Mouse (Mus musculus) intestine, embryonic 14.5 days (tissue): ENCODE measurements around the gene Slc1a2. TPM values are rescaled to one million over a fixed set of nuclear protein-coding genes. Genes with fewer than 3 reads are reported as not detected.

ENCODE experiments used
- ATAC-seq: fragments of 200-750 bp; cut with Nextera tagmentation; replicated peaks from 2 replicates; pipeline ENCODE4 v1.8.0; 2017; ENCODE audit warnings: low read depth, moderate number of reproducible peaks, moderate TSS enrichment, moderate library complexity; ENCODE audit not compliant: low FRiP score, low TSS enrichment
- DNase-seq: peaks from one replicate; pipeline ENCODE4 v3.0.0-alpha.2; 2018; ENCODE audit warnings: low spot score
- H3K27ac ChIP-seq: fragments of 300-500 bp; sonication (generic); 2 replicates; pipeline ENCODE4 v1.5.1; 2014; ENCODE audit warnings: low read depth, mild to moderate bottlenecking, control low read depth
- H3K27me3 ChIP-seq: fragments of 300-500 bp; sonication (generic); replicated peaks from 2 replicates; pipeline ENCODE4 v1.6.1; 2014; ENCODE audit warnings: low read length, control low read depth; ENCODE audit not compliant: control insufficient read depth, insufficient read depth
- H3K36me3 ChIP-seq: fragments of 300-500 bp; sonication (generic); 2 replicates; pipeline ENCODE4 v1.6.1; 2014; ENCODE audit warnings: low read length, control low read depth; ENCODE audit not compliant: control insufficient read depth, insufficient read depth
- H3K4me1 ChIP-seq: fragments of 300-500 bp; sonication (generic); replicated peaks from 2 replicates; pipeline ENCODE4 v1.6.1; 2014; ENCODE audit warnings: low read length, control low read depth, mixed read lengths; ENCODE audit not compliant: control insufficient read depth, insufficient read depth
- H3K4me2 ChIP-seq: fragments of 300-500 bp; sonication (generic); 2 replicates; pipeline ENCODE4 v1.6.1; 2014; ENCODE audit warnings: low read length
- H3K4me3 ChIP-seq: fragments of 300-500 bp; sonication (generic); 2 replicates; pipeline ENCODE4 v1.5.1; 2014; ENCODE audit warnings: low read depth, low read length, control low read depth, mixed read lengths
- H3K9ac ChIP-seq: fragments of 300-500 bp; sonication (generic); 2 replicates; pipeline ENCODE4 v1.6.1; 2014; ENCODE audit warnings: mild to moderate bottlenecking, low read length
- H3K9me3 ChIP-seq: fragments of 300-500 bp; sonication (generic); 2 replicates; pipeline ENCODE4 v1.6.1; 2016; ENCODE audit warnings: low read length, control low read depth; ENCODE audit not compliant: control insufficient read depth
- WGBS: fragments of 180-500 bp; shearing (Covaris S2); extraction: QIAGEN DNeasy Blood & Tissue Kit; methylation state at CpG from one replicate; pipeline ENCODE4 v1.1.7; 2014; 5-methylcytosine and 5-hydroxymethylcytosine counted together
- polyA plus RNA-seq: library from polyadenylated mRNA; unstranded; fragments of >200 nt; fragmentation: Nextera tagmentation; extraction: Ambion mirVana; gene quantifications from 2 replicates; pipeline ENCODE4 v1.2.1, GENCODE M21; 2014

Slc1a2 gene
- polyA plus RNA-seq, 1 experiment from 2014 or later: 0.78 TPM

DNA sequence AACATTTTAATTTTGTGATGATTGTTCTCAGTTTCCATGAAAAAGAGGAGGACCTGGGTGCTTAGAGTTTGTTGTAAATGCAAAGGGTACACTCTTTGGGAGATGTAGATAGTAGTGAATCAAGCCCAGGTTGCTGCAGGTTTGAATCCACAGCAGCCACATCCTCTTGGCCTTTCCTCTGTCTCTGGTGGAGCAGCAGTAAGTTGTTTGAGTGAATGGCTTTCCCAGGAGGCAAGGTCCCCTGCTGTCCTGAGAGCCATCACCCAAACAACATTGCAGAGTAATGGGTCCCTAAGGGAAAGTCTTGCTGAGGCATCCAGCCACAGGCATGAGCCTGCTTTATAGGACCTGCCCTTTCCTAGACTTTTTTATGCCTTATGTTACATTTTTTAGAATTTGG is 37.1 kb downstream of the Slc1a2 start:
- Histone ChIP-seq H3K4me1 (no peaks in the 10 kb centered on the region), H3K36me3 (no peaks in the 10 kb centered on the region), H3K9me3 (no peaks in the 10 kb centered on the region), H3K4me3 (no peak overlapping the region), H3K4me2 (no peak overlapping the region), H3K27me3 (no peaks in the 10 kb centered on the region), H3K9ac (no peak overlapping the region), H3K27ac (no peak overlapping the region)
- no peak for DNase-seq
- no peak for ATAC-seq

DNA sequence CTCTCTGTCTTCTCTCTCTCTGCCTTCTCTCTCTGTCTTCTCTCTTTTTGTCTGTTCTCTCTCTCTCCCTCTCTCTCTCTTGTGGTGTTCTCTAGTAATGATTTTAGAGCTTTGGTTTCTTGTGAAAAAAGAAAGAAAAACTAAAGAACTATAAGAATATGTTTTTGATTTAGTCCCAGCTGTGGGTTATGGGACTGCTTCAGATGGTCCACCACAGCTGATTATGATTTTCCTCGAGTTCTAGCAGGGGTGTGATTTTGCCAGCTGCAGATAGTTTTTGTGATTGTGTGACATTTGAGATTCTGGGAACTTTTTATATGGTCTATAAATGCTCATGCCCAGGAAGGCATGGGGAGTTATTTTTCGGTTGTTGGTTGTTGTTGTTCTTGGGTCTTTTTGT is 39.3 kb downstream of the Slc1a2 start:
- Histone ChIP-seq H3K9ac (no peak overlapping the region), H3K9me3 (no peaks in the 10 kb centered on the region), H3K4me3 (no peak overlapping the region), H3K4me1 (no peaks in the 10 kb centered on the region), H3K4me2 (no peak overlapping the region), H3K27me3 (no peaks in the 10 kb centered on the region), H3K36me3 (no peaks in the 10 kb centered on the region), H3K27ac (no peak overlapping the region)
- no peak for ATAC-seq
- no peak for DNase-seq
- 63% methylated on average over 2 of the region's 2 CpGs for WGBS

DNA sequence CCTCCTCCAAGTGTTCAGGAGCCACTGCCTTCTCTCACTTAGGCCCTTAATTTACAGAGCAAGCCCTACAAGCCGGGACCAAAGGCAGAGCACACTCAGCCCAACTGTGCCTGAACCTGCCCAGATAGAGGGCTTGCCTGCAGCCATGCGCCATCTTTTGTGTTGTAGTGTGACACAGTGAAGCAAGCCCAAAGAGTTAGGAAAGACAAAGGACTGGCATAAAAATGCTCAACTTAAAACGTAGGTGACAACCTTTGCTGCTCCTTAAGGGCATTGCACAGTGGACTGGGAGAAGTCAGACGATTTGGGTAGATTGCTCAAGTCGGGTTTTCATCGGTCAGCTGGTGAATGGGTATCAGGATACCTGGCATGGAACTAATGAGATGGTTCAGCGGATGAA is 41.5 kb downstream of the Slc1a2 start:
- Histone ChIP-seq H3K4me3 (no peak overlapping the region), H3K4me1 (no peaks in the 10 kb centered on the region), H3K27me3 (no peaks in the 10 kb centered on the region), H3K27ac (no peak overlapping the region), H3K9me3 (no peaks in the 10 kb centered on the region), H3K9ac (no peak overlapping the region), H3K4me2 (no peak overlapping the region), H3K36me3 (no peaks in the 10 kb centered on the region)
- ATAC-seq: no peak
- no peak for DNase-seq
- WGBS: 90% methylated on average over 7 of the region's 7 CpGs

DNA sequence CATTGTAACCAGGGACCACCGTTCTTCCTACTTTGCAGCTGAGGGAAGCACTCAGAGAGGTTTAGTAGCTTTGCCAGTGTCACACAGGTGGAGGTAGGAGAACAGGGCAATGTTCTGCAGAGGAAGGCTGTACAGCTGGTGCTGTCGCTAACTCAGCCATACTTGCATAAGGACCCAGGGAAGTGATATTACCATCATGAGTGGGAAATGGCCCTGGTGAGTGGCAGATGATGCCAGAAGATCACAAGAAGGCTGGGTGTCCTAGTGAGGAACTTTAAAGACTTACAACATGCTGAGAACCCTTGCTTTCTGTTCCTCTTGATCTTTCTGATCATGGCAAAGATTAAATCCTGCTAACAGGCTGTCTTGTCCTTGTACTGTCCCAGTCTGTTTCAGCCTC is 42.2 kb downstream of the Slc1a2 start:
- Histone ChIP-seq H3K9ac (no peak overlapping the region), H3K9me3 (no peaks in the 10 kb centered on the region), H3K27me3 (no peaks in the 10 kb centered on the region), H3K27ac (no peak overlapping the region), H3K4me2 (no peak overlapping the region), H3K4me3 (no peak overlapping the region), H3K4me1 (no peaks in the 10 kb centered on the region), H3K36me3 (no peaks in the 10 kb centered on the region)
- WGBS: 98% methylated on average over 2 of the region's 2 CpGs
- no peak for DNase-seq
- ATAC-seq: no peak

DNA sequence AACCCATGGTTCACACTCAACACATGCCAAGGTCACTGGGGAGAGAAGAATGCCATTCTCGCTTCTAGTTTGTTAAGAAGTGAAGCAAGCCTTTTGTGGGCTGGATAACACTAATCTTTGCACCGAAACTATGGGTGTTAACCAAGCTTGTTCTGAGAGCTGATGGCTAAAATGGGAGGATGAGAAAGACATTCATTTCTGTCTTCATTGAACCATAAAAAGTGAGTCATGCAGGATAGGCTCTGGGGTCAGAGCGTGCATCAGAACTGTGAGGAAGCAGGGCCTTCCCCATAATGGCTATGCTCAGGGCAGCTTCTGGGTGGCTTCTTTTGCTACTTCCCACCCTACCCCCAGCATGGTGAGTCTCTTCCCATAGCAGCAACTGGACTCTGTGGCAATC is 42.9 kb downstream of the Slc1a2 start:
- Histone ChIP-seq H3K9me3 (no peaks in the 10 kb centered on the region), H3K27ac (no peak overlapping the region), H3K36me3 (no peaks in the 10 kb centered on the region), H3K9ac (no peak overlapping the region), H3K27me3 (no peaks in the 10 kb centered on the region), H3K4me3 (no peak overlapping the region), H3K4me2 (no peak overlapping the region), H3K4me1 (no peaks in the 10 kb centered on the region)
- ATAC-seq (no peak), DNase-seq (no peak)
- 75% methylated on average over 3 of the region's 3 CpGs for WGBS

GRCm38 (mm10) chr2:102703556-102703955 is 45.1 kb downstream of the Slc1a2 start:
- no peaks in the 10 kb centered on the region for H3K27me3 ChIP-seq
- no peak overlapping the region for H3K9ac ChIP-seq
- H3K4me1 ChIP-seq: no peaks in the 10 kb centered on the region
- no peaks in the 10 kb centered on the region for H3K36me3 ChIP-seq
- ATAC-seq: no peak
- H3K4me2 ChIP-seq: no peak overlapping the region
- 53% methylated on average over 3 of the region's 3 CpGs for WGBS
- H3K27ac ChIP-seq: no peak overlapping the region
- H3K4me3 ChIP-seq: no peak overlapping the region
- no peak for DNase-seq
- no peaks in the 10 kb centered on the region for H3K9me3 ChIP-seq

DNA sequence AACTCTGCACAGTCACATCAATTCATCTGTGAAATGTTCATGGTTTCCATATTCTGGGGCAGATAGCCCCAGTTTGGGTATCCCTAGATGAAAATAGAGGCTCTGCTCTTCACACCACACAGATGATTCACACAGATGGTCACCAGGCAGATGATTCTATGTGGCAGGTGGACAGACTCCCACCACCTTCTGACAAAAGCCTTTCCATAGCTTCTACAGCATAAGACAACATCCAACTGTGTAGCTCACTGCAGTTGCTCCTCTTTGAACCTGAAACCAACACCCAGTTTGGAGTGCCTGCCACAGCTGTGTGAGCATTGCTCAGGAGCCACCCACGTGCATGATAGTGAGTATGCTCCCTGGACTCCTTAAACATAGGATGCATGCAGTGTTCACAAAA is 46.3 kb downstream of the Slc1a2 start:
- H3K27ac ChIP-seq: no peak overlapping the region
- no peak for ATAC-seq
- H3K4me1 ChIP-seq: no peaks in the 10 kb centered on the region
- no peak overlapping the region for H3K4me2 ChIP-seq
- no peak overlapping the region for H3K9ac ChIP-seq
- H3K36me3 ChIP-seq: no peaks in the 10 kb centered on the region
- no peaks in the 10 kb centered on the region for H3K9me3 ChIP-seq
- no peak overlapping the region for H3K4me3 ChIP-seq
- WGBS: 71% methylated on average over 1 of the region's 1 CpGs
- DNase-seq: no peak
- H3K27me3 ChIP-seq: no peaks in the 10 kb centered on the region

DNA sequence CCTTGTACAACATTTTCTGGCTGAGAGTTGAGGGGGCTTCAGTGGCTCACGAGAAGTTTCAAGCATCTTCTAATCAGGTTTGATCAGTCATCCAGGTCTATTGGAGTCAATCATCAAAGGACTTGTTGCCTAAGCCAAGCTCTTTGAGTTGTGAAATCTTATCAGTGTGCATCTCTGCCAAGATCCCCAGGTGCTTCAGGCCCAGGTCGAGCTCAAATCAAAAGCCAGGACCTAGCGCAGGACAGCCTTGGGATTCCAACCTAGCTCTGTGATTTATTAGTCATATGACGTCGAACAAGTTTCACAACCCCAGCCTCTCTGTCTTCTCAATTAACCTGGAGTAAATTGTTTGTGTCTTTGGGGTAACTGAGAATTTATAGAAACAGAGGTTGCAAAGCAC is 53.1 kb downstream of the Slc1a2 start:
- no peak for DNase-seq
- Histone ChIP-seq H3K9ac (no peak overlapping the region), H3K27ac (no peak overlapping the region), H3K4me1 (no peaks in the 10 kb centered on the region), H3K9me3 (no peaks in the 10 kb centered on the region), H3K36me3 (no peaks in the 10 kb centered on the region), H3K27me3 (no peaks in the 10 kb centered on the region), H3K4me2 (no peak overlapping the region), H3K4me3 (no peak overlapping the region)
- no peak for ATAC-seq
- WGBS: 59% methylated on average over 5 of the region's 5 CpGs

DNA sequence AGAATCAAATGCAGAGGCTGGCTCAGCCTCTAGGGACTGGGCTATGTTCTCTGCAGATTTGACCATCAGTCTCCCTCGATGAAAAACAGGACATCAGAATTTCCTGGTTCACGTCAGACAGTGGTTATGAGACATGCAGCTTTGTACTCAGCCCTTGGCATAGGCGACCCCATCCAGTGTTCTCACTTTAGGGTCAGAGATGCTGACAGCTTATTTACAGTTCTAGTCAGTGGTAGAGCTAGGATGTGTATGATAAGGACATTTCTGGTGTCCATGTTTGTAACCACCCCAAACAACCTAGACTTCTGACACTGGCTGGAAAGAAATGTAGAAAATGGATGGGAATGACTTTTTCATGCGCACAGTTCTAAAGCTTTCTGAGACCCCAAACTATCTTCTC is 53.6 kb downstream of the Slc1a2 start:
- Histone ChIP-seq H3K36me3 (no peaks in the 10 kb centered on the region), H3K9me3 (no peaks in the 10 kb centered on the region), H3K27ac (no peak overlapping the region), H3K4me1 (no peaks in the 10 kb centered on the region), H3K9ac (no peak overlapping the region), H3K4me3 (no peak overlapping the region), H3K4me2 (no peak overlapping the region), H3K27me3 (no peaks in the 10 kb centered on the region)
- ATAC-seq (no peak), DNase-seq (no peak)
- WGBS: 49% methylated on average over 4 of the region's 4 CpGs
